Mouse (Mus musculus) bone marrow macrophage, adult 2 months (primary cell): Measurements from ENCODE around the gene Zdhhc19. TPM values are rescaled to one million over a fixed set of nuclear protein-coding genes. Genes with fewer than 3 reads are reported as not detected.

Experiments used
- H3K27ac ChIP-seq: 2 replicates; pipeline ENCODE4 v1.5.1; 2012; ENCODE audit warnings: low read depth, low read length; ENCODE audit not compliant: insufficient read depth
- H3K4me1 ChIP-seq: 2 replicates; pipeline ENCODE4 v1.6.1; 2012; ENCODE audit warnings: low read length; ENCODE audit not compliant: control insufficient read depth, insufficient read depth
- H3K4me3 ChIP-seq: 2 replicates; pipeline ENCODE4 v1.5.1; 2012; ENCODE audit warnings: mild to moderate bottlenecking, low read length, moderate library complexity; ENCODE audit not compliant: insufficient read depth
- CTCF ChIP-seq: IDR thresholded peaks from 2 replicates; pipeline ENCODE4 v1.5.1; 2012; ENCODE audit warnings: low read depth, mild to moderate bottlenecking, low read length, moderate library complexity
- POLR2A ChIP-seq: IDR thresholded peaks from 2 replicates; pipeline ENCODE4 v1.6.1; 2012; ENCODE audit warnings: mild to moderate bottlenecking, low read depth, low read length, borderline replicate concordance
- polyA plus RNA-seq: library from polyadenylated mRNA; stranded (reverse); fragments of >200 nt; gene quantifications from 2 replicates; pipeline ENCODE4 v1.2.4, GENCODE M21; 2012; ENCODE audit not compliant: missing spikeins, insufficient read depth, insufficient read length

The Zdhhc19 gene
- polyA plus RNA-seq, 1 experiment: not detected

- Histone ChIP-seq H3K4me1 (peaks cover 2% of the 10 kb centered on the region), H3K27ac (no peak overlapping the region), H3K4me3 (no peak overlapping the region)
- no peak for TF ChIP-seq POLR2A
- TF ChIP-seq CTCF: no peak
These were observed 10.2 kb downstream of the Zdhhc19 start for GRCm38 (mm10) chr16:32506298-32506697.

- H3K4me1 ChIP-seq: no peaks in the 10 kb centered on the region
- no peak for TF ChIP-seq POLR2A
- no peak for TF ChIP-seq CTCF
- no peak overlapping the region for H3K27ac ChIP-seq
- no peak overlapping the region for H3K4me3 ChIP-seq
These were observed 10.8 kb downstream of the Zdhhc19 start for GRCm38 (mm10) chr16:32506868-32507267.

- Histone ChIP-seq H3K4me1 (no peaks in the 10 kb centered on the region), H3K4me3 (no peak overlapping the region), H3K27ac (no peak overlapping the region)
- TF ChIP-seq POLR2A (no peak), CTCF (peak; percentile 90)
These were observed 11.3 kb downstream of the Zdhhc19 start for GRCm38 (mm10) chr16:32507407-32507806.

GRCm38 (mm10) chr16:32508035-32508434 lies 12.0 kb downstream of the Zdhhc19 start:
- TF ChIP-seq POLR2A (no peak), CTCF (no peak)
- H3K27ac ChIP-seq: no peak overlapping the region
- H3K4me3 ChIP-seq: no peak overlapping the region
- H3K4me1 ChIP-seq: no peaks in the 10 kb centered on the region

- Histone ChIP-seq H3K4me3 (no peak overlapping the region), H3K27ac (no peak overlapping the region), H3K4me1 (no peaks in the 10 kb centered on the region)
- TF ChIP-seq CTCF (no peak), POLR2A (no peak)
These were observed 12.5 kb downstream of the Zdhhc19 start for GRCm38 (mm10) chr16:32508506-32509065.

- H3K27ac ChIP-seq: no peak overlapping the region
- TF ChIP-seq POLR2A (no peak), CTCF (no peak)
- no peak overlapping the region for H3K4me3 ChIP-seq
- no peaks in the 10 kb centered on the region for H3K4me1 ChIP-seq
These were observed 13.2 kb downstream of the Zdhhc19 start for GRCm38 (mm10) chr16:32509066-32509942.

- Histone ChIP-seq H3K4me3 (no peak overlapping the region), H3K4me1 (no peaks in the 10 kb centered on the region), H3K27ac (no peak overlapping the region)
- TF ChIP-seq POLR2A (no peak), CTCF (no peak)
These were observed 14.6 kb downstream of the Zdhhc19 start for GRCm38 (mm10) chr16:32510399-32511337.

GRCm38 (mm10) chr16:32511338-32511734 lies 15.3 kb downstream of the Zdhhc19 start:
- Histone ChIP-seq H3K4me3 (no peak overlapping the region), H3K27ac (no peak overlapping the region), H3K4me1 (no peaks in the 10 kb centered on the region)
- TF ChIP-seq CTCF: no peak
- TF ChIP-seq POLR2A: no peak

GRCm38 (mm10) chr16:32511827-32512490 lies 15.9 kb downstream of the Zdhhc19 start:
- Histone ChIP-seq H3K27ac (no peak overlapping the region), H3K4me1 (no peaks in the 10 kb centered on the region), H3K4me3 (no peak overlapping the region)
- TF ChIP-seq CTCF (no peak), POLR2A (no peak)
